Mouse (Mus musculus) liver, postnatal 0 days (tissue): ENCODE data around the gene Tmem50b.

Experiments
- CTCF ChIP-seq: sonication (generic); IDR thresholded peaks from 2 replicates; pipeline ENCODE4 v1.5.1; 2016; ENCODE audit warnings: antibody characterized with exemption, low read depth
- EP300 ChIP-seq: IDR thresholded peaks from 2 replicates; pipeline ENCODE4 v1.6.1; 2016; ENCODE audit warnings: antibody characterized with exemption, low read depth, mild to moderate bottlenecking

DNA sequence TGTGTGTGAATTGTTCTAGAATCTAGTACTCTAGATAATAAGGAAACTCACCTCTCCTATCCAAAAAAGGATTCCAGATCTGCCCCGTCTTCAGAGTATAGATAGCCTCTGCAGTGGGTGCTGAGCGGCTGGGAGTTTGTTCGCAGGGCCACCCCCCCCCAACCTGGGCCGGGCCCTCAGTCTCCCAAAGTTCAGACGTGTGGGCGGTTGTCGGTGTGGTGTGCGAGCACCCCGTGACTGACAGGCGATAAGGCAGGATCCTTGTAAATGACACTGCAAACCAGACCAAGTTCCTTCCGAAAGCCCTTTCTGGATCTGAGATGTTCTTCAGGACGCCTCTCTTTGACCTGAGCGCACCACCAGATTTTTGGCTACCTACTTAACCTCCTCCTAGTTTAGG, 63.1 kb downstream of the Tmem50b start:
- TF ChIP-seq CTCF = no peak
- no peak for TF ChIP-seq EP300
